Mouse (Mus musculus) lung, adult 2 months (tissue): Measurements from ENCODE around the gene Gm17545. TPM values are rescaled to one million over a fixed set of nuclear protein-coding genes. Genes with fewer than 3 reads are reported as not detected.

Experiments
- DNase-seq: peaks from one replicate; pipeline ENCODE4 v3.0.0; 2022
- H3K4me1 ChIP-seq: fragments of 200-500 bp; 2 replicates; pipeline ENCODE4 v1.6.1; 2011; ENCODE audit warnings: low read length; ENCODE audit not compliant: control insufficient read depth, insufficient read depth
- H3K4me3 ChIP-seq: fragments of 200-500 bp; replicated peaks from 2 replicates; pipeline ENCODE3; 2011; ENCODE audit warnings: low read depth, mild to moderate bottlenecking, control low read depth, low read length; ENCODE audit errors: extremely low read depth
- CTCF ChIP-seq: fragments of 200-500 bp; IDR thresholded peaks from 2 replicates; pipeline ENCODE4 v1.5.1; 2011; ENCODE audit warnings: mild to moderate bottlenecking, low read length, control low read depth; ENCODE audit not compliant: insufficient read depth
- POLR2A ChIP-seq: fragments of 200-500 bp; IDR thresholded peaks from 2 replicates; pipeline ENCODE4 v1.6.1; 2011; ENCODE audit warnings: low read depth, mild to moderate bottlenecking, control low read depth, low read length, borderline replicate concordance; ENCODE audit errors: extremely low read depth
- WGBS: fragments of 180-500 bp; shearing (Covaris S2); methylation state at CpG from one replicate; pipeline ENCODE4 v1.1.7; 2018; 5-methylcytosine and 5-hydroxymethylcytosine counted together
- polyA plus RNA-seq: library from polyadenylated mRNA; depleted of rRNA; stranded (reverse); fragments of >200 nt; gene quantifications from 2 replicates; pipeline ENCODE4 v1.2.3, GENCODE M21; 2012

Gene Gm17545
- polyA plus RNA-seq, 1 experiment, result not detected

- no peak for TF ChIP-seq POLR2A
- TF ChIP-seq CTCF, result no peak
- WGBS, result 62% methylated on average over 1 of the region's 1 CpGs
- DNase-seq, result no peak
- Histone ChIP-seq H3K4me1 (no peaks in the 10 kb centered on the region), H3K4me3 (no peak overlapping the region)
Measured at GRCm38 (mm10) chr9:22423507-22423906, 30.6 kb upstream of the Gm17545 start.

- Histone ChIP-seq H3K4me1 (no peaks in the 10 kb centered on the region), H3K4me3 (no peak overlapping the region)
- WGBS, result 64% methylated on average over 10 of the region's 10 CpGs
- DNase-seq, result no peak
- TF ChIP-seq CTCF (no peak), POLR2A (no peak)
Measured at GRCm38 (mm10) chr9:22424196-22424595, 29.9 kb upstream of the Gm17545 start.

GRCm38 (mm10) chr9:22424719-22425118 lies 29.4 kb upstream of the Gm17545 start:
- WGBS, result 86% methylated on average over 4 of the region's 4 CpGs
- H3K4me1 ChIP-seq, result no peaks in the 10 kb centered on the region
- DNase-seq, result no peak
- no peak overlapping the region for H3K4me3 ChIP-seq
- no peak for TF ChIP-seq CTCF
- TF ChIP-seq POLR2A, result no peak

- Histone ChIP-seq H3K4me1 (no peaks in the 10 kb centered on the region), H3K4me3 (no peak overlapping the region)
- WGBS, result 66% methylated on average over 4 of the region's 4 CpGs
- DNase-seq, result no peak
- no peak for TF ChIP-seq POLR2A
- TF ChIP-seq CTCF, result no peak
Measured at GRCm38 (mm10) chr9:22428028-22428665, 25.9 kb upstream of the Gm17545 start.

- no peak for DNase-seq
- Histone ChIP-seq H3K4me3 (no peak overlapping the region), H3K4me1 (no peaks in the 10 kb centered on the region)
- 87% methylated on average over 14 of the region's 14 CpGs for WGBS
- TF ChIP-seq POLR2A (no peak), CTCF (no peak)
Measured at GRCm38 (mm10) chr9:22428666-22429410, 25.3 kb upstream of the Gm17545 start.

GRCm38 (mm10) chr9:22429533-22430241 lies 24.4 kb upstream of the Gm17545 start:
- no peak overlapping the region for H3K4me3 ChIP-seq
- H3K4me1 ChIP-seq, result no peaks in the 10 kb centered on the region
- DNase-seq, result no peak
- WGBS, result 28% methylated on average over 15 of the region's 15 CpGs
- TF ChIP-seq CTCF (no peak), POLR2A (no peak)

GRCm38 (mm10) chr9:22430315-22430840 lies 23.7 kb upstream of the Gm17545 start:
- no peaks in the 10 kb centered on the region for H3K4me1 ChIP-seq
- no peak overlapping the region for H3K4me3 ChIP-seq
- TF ChIP-seq CTCF (no peak), POLR2A (no peak)
- WGBS, result 24% methylated on average over 5 of the region's 5 CpGs
- no peak for DNase-seq

GRCm38 (mm10) chr9:22433221-22433620 lies 20.9 kb upstream of the Gm17545 start:
- TF ChIP-seq CTCF (no peak), POLR2A (no peak)

GRCm38 (mm10) chr9:22434101-22434500 lies 20.0 kb upstream of the Gm17545 start:
- Histone ChIP-seq H3K4me1 (no peaks in the 10 kb centered on the region), H3K4me3 (no peak overlapping the region)
- TF ChIP-seq POLR2A (no peak), CTCF (no peak)
- 88% methylated on average over 2 of the region's 2 CpGs for WGBS
- DNase-seq, result no peak

More at GRCm38 (mm10) chr9:22433221-22433620, 20.9 kb upstream of the Gm17545 start:
- no peak for DNase-seq
- no peaks in the 10 kb centered on the region for H3K4me1 ChIP-seq
- H3K4me3 ChIP-seq, result no peak overlapping the region
- WGBS, result 75% methylated on average over 2 of the region's 2 CpGs
